Mouse (Mus musculus) limb, embryonic 14.5 days (tissue): ENCODE measurements at regions not wholly inside any gene's neighbourhood (a gene's known extent, or its start where the extent isn't known, plus 50 kb on each side); places are given as distances from the start of the nearest gene placed in this dataset.

Experiments
- ATAC-seq: fragments of 200-750 bp; cut with Nextera tagmentation; 2 replicates; pipeline ENCODE4 v1.8.0; 2017; ENCODE audit warnings: low read depth, moderate number of reproducible peaks, moderate TSS enrichment; ENCODE audit not compliant: low FRiP score
- DNase-seq: peaks from one replicate; pipeline ENCODE4 v3.0.0-alpha.2; 2015; ENCODE audit warnings: low spot score
- H3K27ac ChIP-seq: fragments of 300-500 bp; sonication (generic); replicated peaks from 2 replicates; pipeline ENCODE4 v1.5.1; 2014; ENCODE audit warnings: low read depth, mild to moderate bottlenecking, low read length, moderate library complexity, mixed read lengths
- H3K27me3 ChIP-seq: fragments of 300-500 bp; sonication (generic); 2 replicates; pipeline ENCODE4 v1.6.1; 2014; ENCODE audit warnings: low read length, mixed read lengths; ENCODE audit not compliant: control insufficient read depth, insufficient read depth
- H3K36me3 ChIP-seq: fragments of 300-500 bp; sonication (generic); 2 replicates; pipeline ENCODE4 v1.6.1; 2014; ENCODE audit warnings: mild to moderate bottlenecking, low read length, moderate library complexity, mixed read lengths; ENCODE audit not compliant: control insufficient read depth, insufficient read depth
- H3K4me1 ChIP-seq: fragments of 300-500 bp; sonication (generic); 2 replicates; pipeline ENCODE4 v1.6.1; 2014; ENCODE audit warnings: antibody characterized with exemption, low read length, mixed read lengths; ENCODE audit not compliant: control insufficient read depth, insufficient read depth
- H3K4me2 ChIP-seq: fragments of 300-500 bp; sonication (generic); replicated peaks from 2 replicates; pipeline ENCODE4 v1.6.1; 2014; ENCODE audit warnings: low read depth, mild to moderate bottlenecking, low read length, moderate library complexity; ENCODE audit not compliant: severe bottlenecking
- H3K4me3 ChIP-seq: fragments of 300-500 bp; sonication (generic); replicated peaks from 2 replicates; pipeline ENCODE4 v1.5.1; 2014; ENCODE audit warnings: low read length
- H3K9ac ChIP-seq: fragments of 300-500 bp; sonication (generic); 2 replicates; pipeline ENCODE4 v1.6.1; 2014; ENCODE audit warnings: mild to moderate bottlenecking, low read depth, low read length, moderate library complexity; ENCODE audit not compliant: severe bottlenecking
- H3K9me3 ChIP-seq: fragments of 300-500 bp; sonication (generic); 2 replicates; pipeline ENCODE4 v1.6.1; 2016; ENCODE audit warnings: low read length; ENCODE audit not compliant: control insufficient read depth
- POLR2A ChIP-seq: fragments of 200-500 bp; IDR thresholded peaks from 2 replicates; pipeline ENCODE4 v1.8.0; 2012; ENCODE audit warnings: inconsistent platforms, mild to moderate bottlenecking, moderate library complexity, borderline replicate concordance; ENCODE audit not compliant: insufficient read depth, insufficient read length; ENCODE audit errors: extremely low read depth
- WGBS: fragments of 180-500 bp; shearing (Covaris S2); extraction: QIAGEN DNeasy Blood & Tissue Kit; methylation state at CpG from one replicate; pipeline ENCODE4 v1.1.7; 2014; 5-methylcytosine and 5-hydroxymethylcytosine counted together

DNA sequence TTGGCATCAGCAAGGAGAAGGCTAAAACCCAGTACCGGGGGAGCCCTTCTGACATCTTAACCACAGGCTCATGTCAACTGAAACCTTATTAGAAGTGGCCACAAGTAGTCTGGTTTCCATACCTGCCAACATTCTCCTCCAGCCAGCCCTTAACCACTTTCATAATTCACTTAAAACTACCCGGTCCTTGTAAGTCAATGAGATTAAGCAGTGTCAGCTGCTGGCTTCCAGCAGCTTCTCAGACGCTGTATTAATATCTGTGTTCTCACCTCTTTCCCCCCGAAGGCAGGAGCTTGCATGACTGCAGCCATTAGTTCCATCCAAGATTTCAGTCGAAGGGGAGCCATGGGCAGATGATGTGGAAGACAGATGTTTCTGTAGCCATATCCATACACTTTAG, 530.6 kb upstream of the Nrp1 start:
- DNase-seq (no peak), ATAC-seq (peak; percentile 41; the same call in 1 of the 2 replicates)
- no peak for TF ChIP-seq POLR2A
- H3K4me3 ChIP-seq = no peak overlapping the region
- no peak overlapping the region for H3K27ac ChIP-seq
- H3K27me3 ChIP-seq = no peaks in the 10 kb centered on the region
- no peak overlapping the region for H3K4me2 ChIP-seq
- H3K36me3 ChIP-seq = no peaks in the 10 kb centered on the region
- 24% methylated on average over 5 of the region's 5 CpGs for WGBS
- H3K9me3 ChIP-seq = no peaks in the 10 kb centered on the region
- H3K9ac ChIP-seq = no peak overlapping the region
- peaks cover 10% of the 10 kb centered on the region; the same call in 1 of the 2 replicates for H3K4me1 ChIP-seq

DNA sequence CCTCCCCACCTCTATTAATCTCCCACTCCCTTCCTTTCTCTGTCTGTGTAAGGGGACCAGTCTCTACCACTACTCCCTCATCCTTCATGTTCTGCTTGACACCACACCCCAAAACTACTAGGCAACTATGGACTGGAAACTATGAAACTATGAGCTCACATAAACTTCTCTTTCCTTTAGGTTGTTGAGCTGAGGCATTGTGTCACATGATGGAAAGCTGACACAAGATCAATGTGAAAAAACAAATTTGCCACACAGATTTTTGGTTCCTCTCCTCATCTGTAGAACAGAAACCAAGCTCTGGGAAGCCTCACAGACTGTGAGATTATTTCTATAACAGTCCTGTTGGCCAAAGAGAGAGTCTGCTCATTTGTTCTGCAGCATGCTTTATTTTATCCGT, 528.7 kb upstream of the Nrp1 start:
- no peak for TF ChIP-seq POLR2A
- WGBS = 89% methylated on average over 1 of the region's 1 CpGs
- Histone ChIP-seq H3K4me2 (no peak overlapping the region), H3K4me1 (peaks cover 10% of the 10 kb centered on the region; the same call in 1 of the 2 replicates), H3K36me3 (no peaks in the 10 kb centered on the region), H3K27ac (no peak overlapping the region), H3K27me3 (no peaks in the 10 kb centered on the region), H3K9ac (no peak overlapping the region), H3K4me3 (no peak overlapping the region), H3K9me3 (no peaks in the 10 kb centered on the region)
- ATAC-seq = no peak
- DNase-seq = no peak

DNA sequence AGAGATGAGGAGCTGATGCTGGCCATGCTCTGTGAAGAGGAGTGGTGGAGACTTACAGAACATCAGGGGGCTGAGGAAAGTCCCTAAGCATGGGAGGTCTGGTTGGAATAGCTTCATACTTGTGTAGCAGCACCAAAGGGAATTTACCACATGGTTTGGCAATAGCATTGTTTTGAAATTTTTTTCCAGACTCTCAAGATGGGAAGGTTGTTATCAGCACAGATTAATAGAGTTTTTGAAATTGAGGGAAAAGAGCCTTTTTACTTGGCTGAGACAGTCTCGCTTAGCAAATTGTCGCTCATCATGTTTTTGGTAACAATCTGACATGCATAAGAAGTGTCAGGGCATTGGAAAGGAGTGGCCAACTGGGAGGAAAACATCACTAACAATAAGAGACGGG, 524.4 kb upstream of the Nrp1 start:
- ATAC-seq (no peak), DNase-seq (peak; percentile 55)
- H3K9me3 ChIP-seq = no peaks in the 10 kb centered on the region
- no peak overlapping the region for H3K4me2 ChIP-seq
- H3K36me3 ChIP-seq = no peaks in the 10 kb centered on the region
- H3K9ac ChIP-seq = no peak overlapping the region
- H3K27ac ChIP-seq = no peak overlapping the region
- 80% methylated on average over 3 of the region's 3 CpGs for WGBS
- H3K4me3 ChIP-seq = no peak overlapping the region
- no peak for TF ChIP-seq POLR2A
- H3K4me1 ChIP-seq = no peaks in the 10 kb centered on the region
- H3K27me3 ChIP-seq = no peaks in the 10 kb centered on the region

DNA sequence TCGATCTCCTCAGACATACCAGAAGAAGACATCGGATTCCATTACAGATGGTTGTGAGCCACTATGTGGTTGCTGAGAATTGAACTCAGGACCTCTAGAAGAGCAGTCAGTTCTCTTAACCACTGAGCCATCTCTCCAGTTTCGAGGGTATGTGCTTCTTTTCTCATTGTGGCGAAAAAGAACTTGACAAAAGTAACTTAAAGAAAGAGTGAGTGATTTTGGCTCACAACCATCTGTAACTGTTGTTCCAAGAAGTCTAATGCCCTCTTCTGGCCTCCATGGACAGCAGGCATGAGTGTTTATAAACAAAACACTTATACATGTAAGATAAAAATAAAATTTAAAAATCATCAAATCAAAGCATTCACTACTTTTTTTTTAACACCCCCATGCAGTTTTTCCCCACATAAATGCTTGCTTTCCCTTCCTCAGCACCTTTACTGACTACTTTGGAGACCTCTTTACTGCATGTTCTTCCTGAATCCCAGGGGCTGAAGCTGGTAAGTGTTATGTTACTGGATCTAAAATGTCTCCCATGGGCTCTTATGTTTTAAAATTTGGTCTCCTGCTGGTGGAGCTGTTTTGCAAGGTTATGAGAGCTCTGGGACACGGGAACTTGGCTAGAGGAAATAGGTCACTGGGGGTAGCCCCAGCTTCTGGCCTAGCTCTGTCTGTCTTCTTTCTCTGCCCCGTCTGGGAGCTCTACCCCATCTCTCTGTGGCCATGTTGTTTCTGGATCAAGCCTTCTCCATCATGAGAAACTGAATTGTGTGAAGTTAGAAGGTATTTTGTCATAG, 521.8 kb upstream of the Nrp1 start:
- ATAC-seq (no peak), DNase-seq (no peak)
- Histone ChIP-seq H3K27ac (no peak overlapping the region), H3K9me3 (no peaks in the 10 kb centered on the region), H3K9ac (no peak overlapping the region), H3K4me3 (no peak overlapping the region), H3K36me3 (no peaks in the 10 kb centered on the region), H3K4me1 (no peaks in the 10 kb centered on the region), H3K4me2 (no peak overlapping the region), H3K27me3 (no peaks in the 10 kb centered on the region)
- WGBS = 82% methylated on average over 6 of the region's 6 CpGs
- no peak for TF ChIP-seq POLR2A

DNA sequence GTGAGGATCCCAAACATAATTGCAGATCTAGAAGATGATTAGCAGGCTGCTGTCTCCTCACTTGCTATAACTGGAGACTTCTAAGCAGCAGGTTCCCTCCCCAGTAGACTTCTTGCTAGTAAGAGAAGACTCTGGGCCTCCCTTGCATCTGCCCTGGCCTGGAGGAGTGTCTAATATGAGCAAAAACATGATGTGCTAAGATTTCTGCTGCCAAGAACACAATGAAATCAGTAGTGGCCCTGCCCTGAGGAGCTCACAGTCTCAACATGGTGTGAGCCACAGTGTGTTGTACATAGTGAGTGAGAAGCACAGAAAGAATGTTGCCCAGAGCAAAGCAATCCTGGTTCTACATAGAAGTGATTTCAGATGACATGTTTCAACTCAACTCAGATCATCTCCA, 520.1 kb upstream of the Nrp1 start:
- no peak for DNase-seq
- no peak overlapping the region for H3K4me3 ChIP-seq
- H3K27me3 ChIP-seq = no peaks in the 10 kb centered on the region
- ATAC-seq = no peak
- H3K27ac ChIP-seq = no peak overlapping the region
- no peaks in the 10 kb centered on the region for H3K9me3 ChIP-seq
- H3K9ac ChIP-seq = no peak overlapping the region
- no peaks in the 10 kb centered on the region for H3K36me3 ChIP-seq
- no peak overlapping the region for H3K4me2 ChIP-seq
- no peak for TF ChIP-seq POLR2A
- no peaks in the 10 kb centered on the region for H3K4me1 ChIP-seq
